Mouse (Mus musculus): Measurements from ENCODE around the gene Nbr1. TPM values are rescaled to one million over a fixed set of nuclear protein-coding genes. Genes with fewer than 3 reads are reported as not detected.
A peak's percentile ranks its signal among the peaks of the same experiment; 100 is the strongest.
"Not testable (repeated sequence)": the region's sequence is repeated elsewhere in the genome, so short reads cannot be mapped to it uniquely, and the experiment has no call there.

Nbr1 gene
- total and polyA plus RNA-seq, 2 experiments from 2014 or later, result 45.1 to 157 TPM

GRCm38 (mm10) chr11:101583205-101583604 is 31.3 kb downstream of the Nbr1 start:
- DNase-seq (ENCODE audit: low spot score) (no peak), ATAC-seq (ENCODE audit: insufficient read depth, low read depth) (no peak)
- no peaks in the 10 kb centered on the region for H3K27me3 ChIP-seq (ENCODE audit: control insufficient read depth, insufficient read depth, low read length)
- H3K4me2 ChIP-seq (ENCODE audit: low read depth, low read length), result no peak overlapping the region
- H3K4me3 ChIP-seq (ENCODE audit: low read depth, low read length), result no peak overlapping the region
- H3K9me3 ChIP-seq (replicated peaks; ENCODE audit: control insufficient read depth, low read length), result no peaks in the 10 kb centered on the region
- peaks cover 36% of the 10 kb centered on the region for H3K36me3 ChIP-seq (replicated peaks; ENCODE audit: control insufficient read depth, insufficient read depth, low read length)
- peaks cover 5% of the 10 kb centered on the region for H3K4me1 ChIP-seq (ENCODE audit: control insufficient read depth, insufficient read depth)
- WGBS, result 68% methylated on average over 2 of the region's 2 CpGs
- H3K9ac ChIP-seq (replicated peaks; ENCODE audit: low read depth, low read length), result no peak overlapping the region
- TF ChIP-seq EP300 (IDR thresholded peaks at IDR 0.05; ENCODE audit: low read depth) (no peak), CTCF (IDR thresholded peaks at IDR 0.05; ENCODE audit: low read depth) (no peak)
- H3K27ac ChIP-seq (ENCODE audit: low read depth), result no peak overlapping the region

DNA sequence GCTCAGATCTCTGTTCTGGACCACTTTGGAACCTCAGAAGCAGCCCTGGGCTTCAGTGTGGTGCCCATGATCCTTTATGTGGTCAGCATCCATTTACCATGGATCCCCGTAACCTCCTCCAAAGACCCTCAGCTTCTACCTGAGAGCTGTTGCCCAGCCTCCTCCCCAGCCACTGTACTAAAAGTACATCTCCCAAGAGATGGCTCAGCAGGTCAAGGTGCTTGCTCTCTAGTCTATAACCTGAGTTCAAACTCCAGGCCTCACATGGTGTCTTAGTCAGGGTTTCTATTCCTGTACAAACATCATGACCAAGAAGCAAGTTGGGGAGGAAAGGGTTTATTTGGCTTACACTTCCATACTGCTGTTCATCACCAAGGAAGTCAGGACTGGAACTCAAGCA is 33.1 kb downstream of the Nbr1 start:
- not testable (repeated sequence) for H3K9ac ChIP-seq (replicated peaks; ENCODE audit: low read depth, low read length); H3K27me3 ChIP-seq (ENCODE audit: control insufficient read depth, insufficient read depth, low read length); H3K27ac ChIP-seq (ENCODE audit: low read depth); H3K4me2 ChIP-seq (ENCODE audit: low read depth, low read length); H3K4me3 ChIP-seq (ENCODE audit: low read depth, low read length); ATAC-seq (ENCODE audit: insufficient read depth, low read depth); H3K4me1 ChIP-seq (ENCODE audit: control insufficient read depth, insufficient read depth); DNase-seq (ENCODE audit: low spot score); H3K9me3 ChIP-seq (replicated peaks; ENCODE audit: control insufficient read depth, low read length)
- H3K36me3 ChIP-seq (replicated peaks; ENCODE audit: control insufficient read depth, insufficient read depth, low read length), result peaks cover 20% of the 10 kb centered on the region
- 94% methylated on average over 1 of the region's 1 CpGs for WGBS

- Histone ChIP-seq H3K4me1 (ENCODE audit: control insufficient read depth, insufficient read depth) (peaks cover 5% of the 10 kb centered on the region), H3K9me3 (replicated peaks; ENCODE audit: control insufficient read depth, low read length) (no peaks in the 10 kb centered on the region), H3K27ac (ENCODE audit: low read depth) (no peak overlapping the region), H3K4me3 (ENCODE audit: low read depth, low read length) (no peak overlapping the region), H3K4me2 (ENCODE audit: low read depth, low read length) (no peak overlapping the region), H3K36me3 (replicated peaks; ENCODE audit: control insufficient read depth, insufficient read depth, low read length) (peaks cover 12% of the 10 kb centered on the region), H3K9ac (replicated peaks; ENCODE audit: low read depth, low read length) (no peak overlapping the region), H3K27me3 (ENCODE audit: control insufficient read depth, insufficient read depth, low read length) (no peaks in the 10 kb centered on the region)
- TF ChIP-seq CTCF (IDR thresholded peaks at IDR 0.05; ENCODE audit: low read depth) (no peak), EP300 (IDR thresholded peaks at IDR 0.05; ENCODE audit: low read depth) (no peak)
- no peak for ATAC-seq (ENCODE audit: insufficient read depth, low read depth)
- no peak for DNase-seq (ENCODE audit: low spot score)
- WGBS, result 61% methylated on average over 4 of the region's 4 CpGs
Observed at GRCm38 (mm10) chr11:101585805-101586204, 33.9 kb downstream of the Nbr1 start.

DNA sequence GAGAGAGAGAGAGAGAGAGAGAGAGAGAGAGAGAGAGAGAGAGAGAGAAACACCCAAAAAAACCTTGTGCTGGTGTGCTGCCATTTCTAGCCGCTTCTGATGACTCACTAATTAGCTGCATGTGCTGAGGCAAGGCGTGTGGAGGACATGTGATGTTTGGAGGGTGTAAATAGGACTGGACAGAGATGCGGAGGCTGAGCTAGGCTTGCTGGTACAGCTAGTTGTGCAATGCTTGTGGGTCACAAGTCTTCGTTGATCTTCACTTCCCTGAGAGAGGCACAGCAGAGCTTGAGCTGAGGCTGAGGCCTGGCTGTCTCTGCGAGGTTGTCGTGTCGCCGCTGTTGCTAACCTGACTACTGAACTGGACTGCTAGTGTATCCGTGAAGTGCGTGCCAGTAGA is 35.7 kb downstream of the Nbr1 start:
- no peak overlapping the region for H3K4me2 ChIP-seq (ENCODE audit: low read depth, low read length)
- H3K4me1 ChIP-seq (ENCODE audit: control insufficient read depth, insufficient read depth), result peaks cover under 1% of the 10 kb centered on the region; the same call in 1 of the 2 replicates
- ATAC-seq (ENCODE audit: insufficient read depth, low read depth) (no peak), DNase-seq (ENCODE audit: low spot score) (no peak)
- no peaks in the 10 kb centered on the region for H3K9me3 ChIP-seq (replicated peaks; ENCODE audit: control insufficient read depth, low read length)
- no peak overlapping the region for H3K4me3 ChIP-seq (ENCODE audit: low read depth, low read length)
- WGBS, result 80% methylated on average over 10 of the region's 10 CpGs
- peaks cover 11% of the 10 kb centered on the region; the same call in 1 of the 2 replicates for H3K36me3 ChIP-seq (replicated peaks; ENCODE audit: control insufficient read depth, insufficient read depth, low read length)
- no peaks in the 10 kb centered on the region for H3K27me3 ChIP-seq (ENCODE audit: control insufficient read depth, insufficient read depth, low read length)
- TF ChIP-seq CTCF (IDR thresholded peaks at IDR 0.05; ENCODE audit: low read depth) (no peak), EP300 (IDR thresholded peaks at IDR 0.05; ENCODE audit: low read depth) (no peak)
- no peak overlapping the region for H3K9ac ChIP-seq (replicated peaks; ENCODE audit: low read depth, low read length)
- no peak overlapping the region for H3K27ac ChIP-seq (ENCODE audit: low read depth)

GRCm38 (mm10) chr11:101588868-101589267 is 36.9 kb downstream of the Nbr1 start:
- no peak overlapping the region for H3K9ac ChIP-seq (replicated peaks; ENCODE audit: low read depth, low read length)
- ATAC-seq (ENCODE audit: insufficient read depth, low read depth) (no peak), DNase-seq (ENCODE audit: low spot score) (no peak)
- WGBS, result 90% methylated on average over 7 of the region's 7 CpGs
- peaks cover 11% of the 10 kb centered on the region; the same call in 1 of the 2 replicates for H3K36me3 ChIP-seq (replicated peaks; ENCODE audit: control insufficient read depth, insufficient read depth, low read length)
- no peak for TF ChIP-seq EP300 (IDR thresholded peaks at IDR 0.05; ENCODE audit: low read depth)
- TF ChIP-seq CTCF (IDR thresholded peaks at IDR 0.05; ENCODE audit: low read depth), result no peak
- H3K4me2 ChIP-seq (ENCODE audit: low read depth, low read length), result no peak overlapping the region
- H3K4me1 ChIP-seq (ENCODE audit: control insufficient read depth, insufficient read depth), result no peaks in the 10 kb centered on the region
- no peak overlapping the region for H3K27ac ChIP-seq (ENCODE audit: low read depth)
- no peaks in the 10 kb centered on the region for H3K27me3 ChIP-seq (ENCODE audit: control insufficient read depth, insufficient read depth, low read length)
- H3K9me3 ChIP-seq (replicated peaks; ENCODE audit: control insufficient read depth, low read length), result no peaks in the 10 kb centered on the region
- no peak overlapping the region for H3K4me3 ChIP-seq (ENCODE audit: low read depth, low read length)

GRCm38 (mm10) chr11:101589444-101589843 is 37.5 kb downstream of the Nbr1 start:
- Histone ChIP-seq H3K4me2 (ENCODE audit: low read depth, low read length) (no peak overlapping the region), H3K4me1 (ENCODE audit: control insufficient read depth, insufficient read depth) (no peaks in the 10 kb centered on the region), H3K9me3 (replicated peaks; ENCODE audit: control insufficient read depth, low read length) (no peaks in the 10 kb centered on the region), H3K27me3 (ENCODE audit: control insufficient read depth, insufficient read depth, low read length) (no peaks in the 10 kb centered on the region), H3K9ac (replicated peaks; ENCODE audit: low read depth, low read length) (no peak overlapping the region), H3K36me3 (replicated peaks; ENCODE audit: control insufficient read depth, insufficient read depth, low read length) (peaks cover 11% of the 10 kb centered on the region; the same call in 1 of the 2 replicates), H3K4me3 (ENCODE audit: low read depth, low read length) (no peak overlapping the region), H3K27ac (ENCODE audit: low read depth) (no peak overlapping the region)
- no peak for ATAC-seq (ENCODE audit: insufficient read depth, low read depth)
- peak; percentile 65 for TF ChIP-seq CTCF (IDR thresholded peaks at IDR 0.05; ENCODE audit: low read depth)
- no peak for TF ChIP-seq EP300 (IDR thresholded peaks at IDR 0.05; ENCODE audit: low read depth)
- WGBS, result 26% methylated on average over 5 of the region's 5 CpGs
- DNase-seq (ENCODE audit: low spot score), result peak; percentile 46

All from heart, postnatal 0 days (tissue).